Mouse (Mus musculus): ENCODE measurements around the gene Hoxa3. TPM values are rescaled to one million over a fixed set of nuclear protein-coding genes. Genes with fewer than 3 reads are reported as not detected.
A peak's percentile ranks its signal among the peaks of the same experiment; 100 is the strongest.

Gene Hoxa3
- polyA plus RNA-seq, 1 experiment from 2014 or later = 9.7 TPM

DNA sequence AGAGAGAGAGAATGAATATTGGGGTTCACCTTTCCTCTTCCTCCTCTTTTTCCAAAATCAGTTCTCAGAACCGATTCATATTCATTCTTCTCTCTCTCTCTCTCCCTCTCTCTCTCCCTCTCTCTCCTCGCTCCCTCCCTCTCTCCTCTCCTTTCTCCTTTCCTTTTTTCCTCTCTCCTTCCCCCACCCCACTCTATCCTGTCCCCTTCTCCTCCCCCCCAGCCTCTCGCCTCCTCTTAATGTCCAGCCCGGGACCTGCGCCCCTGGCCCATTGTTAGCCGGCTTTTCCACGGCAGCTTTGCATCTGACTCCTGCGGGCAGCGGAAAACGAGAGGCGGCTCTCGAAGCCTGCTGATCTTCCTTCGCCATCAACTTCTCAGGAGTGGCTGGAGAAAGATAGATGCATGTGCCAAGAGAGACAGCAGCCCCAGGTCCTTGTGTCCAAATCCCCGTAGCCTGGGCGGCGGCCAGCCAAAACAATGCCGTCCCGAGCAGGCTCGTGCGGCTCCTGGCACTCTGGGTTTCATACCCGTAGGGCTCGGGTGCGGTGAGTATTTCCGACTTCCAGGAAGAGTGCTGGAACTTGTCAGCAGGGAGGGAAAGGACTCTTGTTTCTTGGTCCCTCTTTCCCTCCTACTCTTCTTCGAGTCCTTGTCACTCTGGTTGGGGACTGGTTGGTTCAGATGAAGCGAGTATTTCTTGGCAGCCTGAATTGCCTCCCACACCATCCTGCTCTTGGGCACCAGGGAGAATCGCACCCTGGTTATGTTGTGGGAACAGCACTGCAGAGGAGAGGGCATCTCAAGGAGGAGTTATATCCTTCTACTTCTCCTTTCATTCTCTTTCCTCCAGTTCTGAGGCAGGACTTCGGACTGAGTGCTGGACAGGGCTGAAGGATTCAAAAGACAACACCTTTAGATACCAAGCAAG is 47.4 kb downstream of the Hoxa3 start:
- under 1% methylated on average over 28 of the region's 28 CpGs for WGBS
- H3K36me3 ChIP-seq = no peaks in the 10 kb centered on the region; the same call in 1 of the 2 replicates
- peaks cover 100% of the 10 kb centered on the region for H3K27me3 ChIP-seq (ENCODE audit: insufficient read depth, poor library complexity, severe bottlenecking)
- peak overlapping the region; percentile 81 for H3K4me3 ChIP-seq
- DNase-seq (ENCODE audit: low spot score) = peak; percentile 64
- H3K9me3 ChIP-seq = no peaks in the 10 kb centered on the region
- peaks cover 15% of the 10 kb centered on the region for H3K4me1 ChIP-seq (replicated peaks)
- H3K27ac ChIP-seq = peak overlapping the region; percentile 95

DNA sequence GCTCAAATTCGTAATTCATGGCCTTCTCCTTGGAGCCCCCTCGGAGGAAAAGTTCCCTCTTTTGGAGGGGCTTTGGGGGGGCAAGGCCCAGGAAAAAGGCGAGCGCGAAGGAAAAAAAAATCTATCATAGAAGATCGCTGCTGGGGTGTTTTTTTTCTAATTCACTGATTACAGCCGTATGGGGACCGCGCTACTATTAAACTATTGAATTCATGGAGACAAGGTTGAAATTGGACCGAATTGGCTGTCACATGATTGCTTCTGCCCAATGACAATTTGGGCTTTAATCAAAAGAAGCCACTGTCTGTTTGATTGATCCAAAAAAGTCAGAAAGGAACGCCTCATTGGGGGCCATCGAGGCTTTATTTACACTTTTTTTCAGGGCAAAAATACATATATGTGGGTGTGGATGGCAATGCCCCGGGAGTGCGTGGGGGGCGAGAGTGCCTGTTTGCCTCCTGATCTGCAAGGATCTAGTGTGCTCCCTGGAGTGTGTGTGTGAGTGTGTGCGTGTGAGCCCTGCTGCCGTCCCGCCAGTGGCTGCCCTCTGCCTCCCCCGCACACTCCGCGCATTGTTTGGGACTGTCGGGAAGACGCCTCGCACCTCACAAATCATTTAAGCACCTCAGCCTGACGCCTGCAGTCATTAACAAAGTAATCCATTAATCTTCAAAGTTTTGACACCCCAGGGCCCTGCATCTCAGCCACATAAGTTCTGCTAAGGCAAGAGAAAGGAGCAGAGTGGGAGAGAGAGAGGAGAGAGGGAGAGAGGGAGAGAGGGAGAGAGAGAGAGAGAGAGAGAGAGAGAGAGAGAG is 48.3 kb downstream of the Hoxa3 start, which contains the start of gene Hoxa2:
TSS of gene Hoxa2 (minus strand) at position 206 of the 815 bp plus-strand sequence.
- H3K4me3 ChIP-seq = peak within 1 kb of the TSS; percentile 81

DNA sequence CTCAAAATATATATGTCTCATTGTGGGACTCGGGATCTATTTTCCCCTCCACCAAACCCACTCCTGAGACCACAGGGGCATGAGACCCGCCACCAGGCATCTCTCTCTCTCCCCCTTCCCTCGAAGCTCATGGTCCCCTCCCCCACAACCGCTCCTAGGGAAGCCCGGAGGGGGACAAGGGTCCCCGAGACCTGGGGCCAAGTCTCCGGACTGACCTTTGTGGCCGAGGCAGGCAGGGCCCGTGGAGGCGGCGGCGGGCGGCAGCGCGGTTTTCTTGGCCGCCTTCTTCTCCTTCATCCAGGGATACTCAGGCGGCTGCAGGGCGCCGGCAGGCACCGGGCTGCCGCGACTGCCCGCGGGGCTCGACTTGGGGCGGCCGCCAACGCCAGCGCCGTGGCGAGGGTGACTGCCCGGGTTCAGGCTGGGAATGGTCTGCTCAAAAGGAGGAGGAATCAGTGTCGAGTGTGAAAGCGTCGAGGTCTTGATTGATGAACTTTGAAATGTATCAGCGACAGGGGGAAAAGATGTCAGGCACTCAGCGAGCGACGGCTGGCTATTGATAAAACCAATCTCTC is 49.0 kb downstream of the Hoxa3 start:
- Histone ChIP-seq H3K36me3 (no peaks in the 10 kb centered on the region; the same call in 1 of the 2 replicates), H3K9me3 (no peaks in the 10 kb centered on the region), H3K27me3 (ENCODE audit: insufficient read depth, poor library complexity, severe bottlenecking) (peaks cover 100% of the 10 kb centered on the region), H3K27ac (peak overlapping the region; percentile 95), H3K4me3 (peak overlapping the region; percentile 81), H3K4me1 (replicated peaks) (peaks cover 21% of the 10 kb centered on the region)
- WGBS = under 1% methylated on average over 39 of the region's 39 CpGs
- DNase-seq (ENCODE audit: low spot score) = peak; percentile 77

More for the DNA sequence above, 48.3 kb downstream of the Hoxa3 start, which contains the start of gene Hoxa2:
- peaks cover 100% of the 10 kb centered on the region for H3K27me3 ChIP-seq (ENCODE audit: insufficient read depth, poor library complexity, severe bottlenecking)
- WGBS = under 1% methylated on average over 25 of the region's 25 CpGs
- peak within 1 kb of the TSS; percentile 95 for H3K27ac ChIP-seq
- H3K4me1 ChIP-seq (replicated peaks) = peaks cover 15% of the 10 kb centered on the region
- no peaks in the 10 kb centered on the region for H3K9me3 ChIP-seq
- no peaks in the 10 kb centered on the region; the same call in 1 of the 2 replicates for H3K36me3 ChIP-seq
- DNase-seq (ENCODE audit: low spot score) = peak; percentile 83

DNA sequence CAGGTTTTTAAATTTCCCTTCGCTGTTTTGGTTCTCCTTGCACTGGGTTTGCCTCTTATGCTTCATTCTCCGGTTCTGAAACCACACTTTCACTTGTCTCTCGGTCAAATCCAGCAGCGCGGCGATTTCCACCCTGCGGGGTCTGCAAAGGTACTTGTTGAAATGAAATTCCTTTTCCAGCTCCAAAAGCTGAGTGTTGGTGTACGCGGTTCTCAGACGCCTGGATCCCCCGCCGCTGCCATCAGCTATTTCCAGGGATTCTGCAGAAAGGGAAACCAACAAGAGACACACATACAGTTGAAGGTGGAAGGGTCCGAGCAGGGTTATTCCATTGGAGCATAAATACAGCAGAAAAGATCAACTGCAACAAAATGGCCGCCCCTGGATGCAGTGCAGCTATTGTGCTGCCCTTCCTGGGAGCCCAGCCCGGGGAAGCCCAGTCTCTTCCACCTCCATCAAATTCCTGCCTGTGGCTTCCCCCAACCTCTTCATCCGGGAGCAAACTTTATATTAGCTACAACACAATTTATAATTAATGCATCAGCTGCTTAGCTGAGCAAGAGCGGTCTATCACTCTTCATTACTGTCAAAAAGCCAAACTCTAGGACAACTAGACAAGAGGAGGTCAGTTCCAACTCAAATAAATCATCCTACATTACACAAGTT is 49.6 kb downstream of the Hoxa3 start:
- Histone ChIP-seq H3K27me3 (ENCODE audit: insufficient read depth, poor library complexity, severe bottlenecking) (peaks cover 100% of the 10 kb centered on the region), H3K9me3 (no peaks in the 10 kb centered on the region), H3K4me1 (replicated peaks) (peaks cover 28% of the 10 kb centered on the region), H3K27ac (peak overlapping the region; percentile 95), H3K36me3 (no peaks in the 10 kb centered on the region; the same call in 1 of the 2 replicates), H3K4me3 (peak overlapping the region; percentile 81)
- peak; percentile 73 for DNase-seq (ENCODE audit: low spot score)
- WGBS = under 1% methylated on average over 17 of the region's 17 CpGs

DNA sequence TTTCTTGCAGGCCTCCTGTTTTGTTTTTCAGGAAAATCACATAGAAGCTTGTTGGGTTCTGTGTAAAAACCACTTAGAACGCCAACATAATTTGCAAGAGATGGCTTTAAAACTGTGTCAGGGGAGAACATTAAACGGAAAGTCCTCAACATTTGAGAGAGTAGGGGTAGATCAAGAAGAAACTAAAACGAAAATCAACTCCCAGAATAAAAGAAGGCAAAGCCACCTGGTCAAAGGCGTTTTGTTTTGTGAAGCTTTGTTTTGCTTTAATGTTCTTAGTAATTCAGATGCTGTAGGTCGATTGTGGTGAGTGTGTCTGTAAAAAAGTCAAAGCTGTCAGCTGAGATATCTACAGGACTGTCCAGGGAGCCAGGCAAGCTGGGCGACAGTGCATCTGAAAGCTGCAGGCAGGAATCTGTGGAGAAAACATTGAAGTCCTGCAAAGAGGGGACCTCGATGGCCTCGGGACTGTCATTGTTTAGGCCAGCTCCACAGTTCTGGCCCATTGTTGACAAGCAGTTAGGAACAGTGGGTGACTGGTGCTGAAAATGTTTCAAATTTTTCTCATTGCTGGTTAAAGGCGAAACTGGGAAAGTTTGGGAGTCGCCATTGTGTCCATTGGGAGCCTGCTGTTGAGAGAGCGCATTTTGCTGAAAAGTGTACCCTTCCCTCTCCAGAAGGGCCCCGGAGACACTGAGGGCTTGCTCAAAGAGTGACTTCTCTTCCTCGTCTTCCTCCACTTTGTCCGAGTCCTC is 50.3 kb downstream of the Hoxa3 start:
- peak; percentile 52 for DNase-seq (ENCODE audit: low spot score)
- Histone ChIP-seq H3K27ac (peak overlapping the region; percentile 95), H3K27me3 (ENCODE audit: insufficient read depth, poor library complexity, severe bottlenecking) (peaks cover 100% of the 10 kb centered on the region), H3K36me3 (no peaks in the 10 kb centered on the region; the same call in 1 of the 2 replicates), H3K4me3 (peak overlapping the region; percentile 81), H3K9me3 (no peaks in the 10 kb centered on the region), H3K4me1 (replicated peaks) (peaks cover 35% of the 10 kb centered on the region)
- 1% methylated on average over 14 of the region's 14 CpGs for WGBS

DNA sequence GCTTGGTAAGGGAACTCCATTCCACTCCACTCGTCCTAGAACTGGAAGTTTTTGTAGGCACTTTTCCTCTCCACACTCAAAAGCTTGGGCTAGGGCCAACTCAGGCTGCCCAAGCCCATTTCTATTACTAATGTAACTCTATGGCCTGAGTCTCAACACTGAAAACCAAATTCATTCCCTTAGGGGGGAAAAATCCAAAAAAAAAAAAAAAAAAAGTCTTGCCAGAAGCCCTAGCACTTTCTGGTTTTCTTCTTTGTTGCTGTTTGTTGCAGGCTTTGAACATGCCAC is 51.1 kb downstream of the Hoxa3 start:
- Histone ChIP-seq H3K4me3 (peak overlapping the region; percentile 81), H3K36me3 (no peaks in the 10 kb centered on the region; the same call in 1 of the 2 replicates), H3K4me1 (replicated peaks) (peaks cover 36% of the 10 kb centered on the region), H3K9me3 (no peaks in the 10 kb centered on the region), H3K27ac (peak overlapping the region; percentile 95), H3K27me3 (ENCODE audit: insufficient read depth, poor library complexity, severe bottlenecking) (peaks cover 100% of the 10 kb centered on the region)
- 3% methylated on average over 1 of the region's 1 CpGs for WGBS
- peak; percentile 3 for DNase-seq (ENCODE audit: low spot score)

DNA sequence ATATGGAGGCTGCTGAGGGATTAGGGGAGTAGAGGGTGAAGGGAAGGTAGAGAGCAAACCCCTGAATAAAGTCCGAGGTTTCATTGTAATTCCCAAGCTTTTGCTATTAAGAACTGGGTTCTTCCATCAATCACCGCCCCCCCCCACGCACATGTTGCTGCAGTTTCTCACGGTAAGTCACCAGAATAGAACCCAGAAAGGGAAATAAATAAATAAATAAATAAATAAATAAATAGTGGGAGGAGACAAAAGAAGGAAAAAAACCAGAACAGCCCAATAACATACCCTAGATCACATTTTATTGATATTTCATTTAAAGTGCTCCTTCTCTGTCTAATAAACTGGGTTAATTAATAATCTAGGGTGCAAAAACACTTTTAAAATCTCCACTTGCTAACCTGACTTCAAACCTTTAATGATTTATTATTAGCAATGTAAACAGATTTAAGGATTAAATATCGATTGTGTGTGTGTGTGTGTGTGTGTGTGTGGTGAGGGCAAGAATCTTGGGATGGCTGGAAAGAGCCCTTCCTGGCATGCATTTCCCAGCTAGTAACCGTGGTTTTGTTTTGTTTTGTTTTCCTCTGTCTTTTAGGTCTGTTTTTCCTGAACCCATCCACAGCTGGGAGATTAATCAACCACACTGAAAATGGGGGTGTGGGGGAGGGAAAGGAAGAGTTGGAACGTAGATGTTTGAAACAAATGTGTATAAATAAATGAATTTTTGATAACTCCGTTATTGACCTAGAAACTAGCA is 51.6 kb downstream of the Hoxa3 start:
- no peaks in the 10 kb centered on the region for H3K9me3 ChIP-seq
- peaks cover 100% of the 10 kb centered on the region for H3K27me3 ChIP-seq (ENCODE audit: insufficient read depth, poor library complexity, severe bottlenecking)
- H3K27ac ChIP-seq = peak overlapping the region; percentile 95
- WGBS = 4% methylated on average over 8 of the region's 8 CpGs
- H3K4me1 ChIP-seq (replicated peaks) = peaks cover 36% of the 10 kb centered on the region
- DNase-seq (ENCODE audit: low spot score) = peak; percentile 54
- H3K36me3 ChIP-seq = no peaks in the 10 kb centered on the region; the same call in 1 of the 2 replicates
- peak overlapping the region; percentile 81 for H3K4me3 ChIP-seq

DNA sequence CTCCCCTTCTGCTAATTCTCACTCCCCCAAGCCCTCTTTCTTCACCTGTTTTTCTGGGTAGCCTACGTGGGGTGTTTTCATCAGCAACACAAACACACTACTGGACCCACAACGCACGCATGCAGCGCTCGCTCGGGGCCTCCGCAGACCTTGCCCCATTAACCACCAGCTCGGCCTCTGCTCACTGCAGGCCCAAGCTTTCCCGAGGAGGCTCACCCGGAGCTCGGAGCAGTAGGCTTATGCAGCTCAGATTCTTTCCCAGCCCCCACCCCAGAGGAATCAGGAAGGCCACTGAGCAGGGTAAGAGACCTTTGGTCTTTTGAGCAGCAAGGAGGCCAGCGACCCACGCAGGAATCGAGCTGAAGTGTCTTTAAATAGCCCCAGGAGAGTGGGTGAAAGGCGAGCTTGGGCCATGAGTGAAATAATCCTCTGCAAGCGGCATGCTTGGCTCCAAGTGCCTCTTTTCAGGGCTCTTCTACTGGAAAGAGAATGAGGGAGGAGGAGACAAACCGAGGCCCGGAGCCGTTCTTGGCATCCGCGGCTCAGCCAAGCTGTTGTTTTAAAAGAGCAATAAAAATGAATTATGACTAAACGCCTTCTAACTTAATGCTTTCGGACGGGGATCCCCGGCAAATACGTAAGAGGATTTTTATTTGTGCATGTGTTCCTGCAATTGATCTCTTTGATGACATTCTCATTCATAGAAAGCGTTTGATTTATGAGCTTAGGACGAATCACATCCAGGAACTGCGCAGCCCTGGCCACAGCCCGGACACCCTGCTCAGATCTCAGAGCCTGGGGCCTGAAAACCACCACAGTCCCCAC is 52.4 kb downstream of the Hoxa3 start:
- Histone ChIP-seq H3K27ac (peak overlapping the region; percentile 95), H3K27me3 (ENCODE audit: insufficient read depth, poor library complexity, severe bottlenecking) (peaks cover 100% of the 10 kb centered on the region), H3K4me3 (peak overlapping the region; percentile 81), H3K4me1 (replicated peaks) (peaks cover 36% of the 10 kb centered on the region), H3K9me3 (no peaks in the 10 kb centered on the region), H3K36me3 (no peaks in the 10 kb centered on the region; the same call in 1 of the 2 replicates)
- 1% methylated on average over 30 of the region's 30 CpGs for WGBS
- peak; percentile 62 for DNase-seq (ENCODE audit: low spot score)

DNA sequence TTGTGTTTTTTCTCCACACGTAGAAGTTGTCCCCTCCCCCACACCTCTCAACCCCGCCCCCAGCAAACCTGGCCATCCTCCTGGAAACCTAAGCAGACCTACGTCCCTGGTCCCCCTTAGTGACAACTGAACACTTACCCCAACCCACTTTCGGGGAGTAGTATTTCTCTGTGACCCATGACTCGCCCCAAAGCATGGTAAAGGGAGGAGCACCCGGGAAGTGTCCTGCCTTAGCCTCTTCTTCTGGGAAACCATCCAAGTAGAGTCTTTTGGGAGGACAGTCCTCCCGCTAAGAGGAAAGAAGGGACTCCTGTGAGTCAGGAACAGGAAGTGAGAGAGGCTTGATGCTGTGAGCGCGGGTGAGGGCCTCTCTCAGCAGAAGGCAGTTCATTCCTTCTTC is 53.2 kb downstream of the Hoxa3 start:
- no peaks in the 10 kb centered on the region for H3K9me3 ChIP-seq
- DNase-seq (ENCODE audit: low spot score) = peak; percentile 47
- H3K27ac ChIP-seq = peak overlapping the region; percentile 95
- H3K4me3 ChIP-seq = peak overlapping the region; percentile 81
- no peaks in the 10 kb centered on the region; the same call in 1 of the 2 replicates for H3K36me3 ChIP-seq
- peaks cover 100% of the 10 kb centered on the region for H3K27me3 ChIP-seq (ENCODE audit: insufficient read depth, poor library complexity, severe bottlenecking)
- peaks cover 36% of the 10 kb centered on the region for H3K4me1 ChIP-seq (replicated peaks)
- 3% methylated on average over 9 of the region's 9 CpGs for WGBS

DNA sequence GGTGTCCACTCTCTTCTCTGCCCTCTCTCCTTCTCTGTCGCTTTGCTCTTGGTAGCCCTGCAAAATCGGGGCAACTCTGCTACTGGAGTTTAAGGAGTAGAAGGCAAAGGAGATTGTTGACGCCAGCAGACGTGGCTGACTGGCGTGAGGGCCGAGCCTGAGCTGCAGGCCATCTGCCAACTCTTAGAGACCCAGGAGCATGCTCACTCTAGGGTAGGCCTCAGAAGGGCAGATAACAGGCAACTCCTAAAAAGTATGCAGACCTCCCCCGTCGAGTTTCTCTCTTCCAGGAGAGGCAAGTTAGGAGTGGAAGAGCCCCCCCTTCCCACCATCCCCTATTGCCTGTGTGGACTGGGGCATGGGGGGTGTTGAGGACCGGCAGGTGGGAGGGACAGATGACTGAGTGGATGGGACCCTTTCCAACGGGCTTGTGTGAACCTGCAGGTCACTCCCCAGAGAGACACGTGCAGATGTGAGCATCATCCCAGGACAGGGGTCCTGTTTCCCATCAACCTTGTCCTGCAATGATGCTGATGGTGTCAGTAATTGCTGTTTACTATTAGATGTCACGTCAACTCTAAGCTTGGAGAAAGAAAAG is 53.9 kb downstream of the Hoxa3 start:
- Histone ChIP-seq H3K27ac (peak overlapping the region; percentile 95), H3K36me3 (no peaks in the 10 kb centered on the region; the same call in 1 of the 2 replicates), H3K9me3 (no peaks in the 10 kb centered on the region), H3K4me1 (replicated peaks) (peaks cover 36% of the 10 kb centered on the region), H3K4me3 (peak overlapping the region; percentile 81), H3K27me3 (ENCODE audit: insufficient read depth, poor library complexity, severe bottlenecking) (peaks cover 100% of the 10 kb centered on the region)
- no peak for DNase-seq (ENCODE audit: low spot score)
- whole genome bisulfite sequencing = 3% methylated on average over 12 of the region's 12 CpGs
